Mouse (Mus musculus) kidney, embryonic 16.5 days (tissue): ENCODE measurements at regions not wholly inside any gene's neighbourhood (a gene's known extent, or its start where the extent isn't known, plus 50 kb on each side); places are given as distances from the start of the nearest gene placed in this dataset.
"Not testable (repeated sequence)": the region's sequence is repeated elsewhere in the genome, so short reads cannot be mapped to it uniquely, and the experiment has no call there.

ENCODE experiments used
- ATAC-seq: fragments of 200-750 bp; cut with Nextera tagmentation; 2 replicates; pipeline ENCODE4 v1.8.0; 2017; ENCODE audit warnings: moderate TSS enrichment; ENCODE audit not compliant: low FRiP score, low TSS enrichment
- H3K27ac ChIP-seq: fragments of 300-500 bp; sonication (generic); 2 replicates; pipeline ENCODE4 v1.5.1; 2014; ENCODE audit warnings: low read length
- H3K27me3 ChIP-seq: fragments of 300-500 bp; sonication (generic); 2 replicates; pipeline ENCODE4 v1.6.1; 2014; ENCODE audit warnings: low read length, control low read depth, mixed read lengths; ENCODE audit not compliant: insufficient read depth
- H3K36me3 ChIP-seq: fragments of 300-500 bp; sonication (generic); 2 replicates; pipeline ENCODE4 v1.6.1; 2014; ENCODE audit warnings: low read length, control low read depth, mixed read lengths; ENCODE audit not compliant: insufficient read depth
- H3K4me1 ChIP-seq: fragments of 300-500 bp; sonication (generic); 2 replicates; pipeline ENCODE4 v1.6.1; 2014; ENCODE audit warnings: low read length, control low read depth, mixed read lengths; ENCODE audit not compliant: insufficient read depth
- H3K4me2 ChIP-seq: fragments of 300-500 bp; sonication (generic); replicated peaks from 2 replicates; pipeline ENCODE4 v1.6.1; 2014; ENCODE audit warnings: low read depth, low read length
- H3K4me3 ChIP-seq: fragments of 300-500 bp; sonication (generic); 2 replicates; pipeline ENCODE4 v1.5.1; 2014; ENCODE audit warnings: mild to moderate bottlenecking, low read length
- H3K9ac ChIP-seq: fragments of 300-500 bp; sonication (generic); replicated peaks from 2 replicates; pipeline ENCODE4 v1.6.1; 2014; ENCODE audit warnings: low read length
- H3K9me3 ChIP-seq: fragments of 300-500 bp; sonication (generic); 2 replicates; pipeline ENCODE4 v1.6.1; 2016; ENCODE audit warnings: low read length, control low read depth
- WGBS: fragments of 180-500 bp; shearing (Covaris S2); extraction: QIAGEN DNeasy Blood & Tissue Kit; methylation state at CpG from one replicate; pipeline ENCODE4 v1.1.7; 2014; 5-methylcytosine and 5-hydroxymethylcytosine counted together

DNA sequence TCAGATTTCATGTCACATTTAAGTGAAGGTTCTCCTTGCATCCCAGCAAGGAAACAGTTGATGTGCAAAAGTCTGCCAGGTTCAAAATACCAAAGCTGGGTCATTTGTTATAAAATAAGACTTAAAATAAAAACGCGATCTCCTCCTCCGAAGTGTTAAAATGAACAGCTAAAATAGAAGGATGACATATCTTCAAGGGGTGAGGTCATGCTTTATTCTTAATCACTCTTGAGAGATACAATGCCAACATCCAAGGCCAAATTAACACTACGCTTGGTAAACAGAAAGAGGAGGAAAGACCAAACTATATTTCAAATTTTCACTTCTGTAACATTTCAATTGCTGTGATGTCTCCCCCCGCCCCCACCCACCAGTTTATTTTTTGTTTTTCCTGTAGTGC, 105.2 kb downstream of the Sox4 start:
- H3K36me3 ChIP-seq: no peaks in the 10 kb centered on the region
- H3K27me3 ChIP-seq: no peaks in the 10 kb centered on the region
- WGBS: 86% methylated on average over 5 of the region's 5 CpGs
- no peak overlapping the region for H3K4me2 ChIP-seq
- no peak overlapping the region for H3K4me3 ChIP-seq
- ATAC-seq: no peak
- H3K9ac ChIP-seq: no peak overlapping the region
- H3K27ac ChIP-seq: no peak overlapping the region
- H3K4me1 ChIP-seq: peaks cover 16% of the 10 kb centered on the region
- H3K9me3 ChIP-seq: peaks cover 9% of the 10 kb centered on the region; the same call in 1 of the 2 replicates

- 88% methylated on average over 3 of the region's 3 CpGs for WGBS
- Histone ChIP-seq H3K36me3 (no peaks in the 10 kb centered on the region), H3K27me3 (no peaks in the 10 kb centered on the region), H3K4me3 (no peak overlapping the region), H3K9me3 (0 out of 2 replicates have a peak, but pooled peaks cover 3% of the 10 kb centered on the region), H3K4me2 (no peak overlapping the region), H3K9ac (no peak overlapping the region), H3K4me1 (peaks cover 20% of the 10 kb centered on the region), H3K27ac (no peak overlapping the region)
- ATAC-seq: no peak
Measured at GRCm38 (mm10) chr13:28847478-28847877, 106.0 kb downstream of the Sox4 start.

GRCm38 (mm10) chr13:28844495-28844894, 109.0 kb downstream of the Sox4 start:
- H3K4me1 ChIP-seq: peaks cover 22% of the 10 kb centered on the region
- no peak for ATAC-seq
- H3K36me3 ChIP-seq: no peaks in the 10 kb centered on the region
- 85% methylated on average over 3 of the region's 3 CpGs for WGBS
- no peak overlapping the region for H3K9ac ChIP-seq
- H3K27me3 ChIP-seq: no peaks in the 10 kb centered on the region
- H3K4me3 ChIP-seq: no peak overlapping the region
- no peak overlapping the region for H3K27ac ChIP-seq
- H3K9me3 ChIP-seq: no peaks in the 10 kb centered on the region
- no peak overlapping the region for H3K4me2 ChIP-seq

GRCm38 (mm10) chr13:28842811-28843210, 110.7 kb downstream of the Sox4 start:
- no peak overlapping the region for H3K27ac ChIP-seq
- peaks cover 33% of the 10 kb centered on the region for H3K4me1 ChIP-seq
- H3K4me3 ChIP-seq: no peak overlapping the region
- no peak for ATAC-seq
- no peak overlapping the region for H3K4me2 ChIP-seq
- no peak overlapping the region for H3K9ac ChIP-seq
- 63% methylated on average over 3 of the region's 3 CpGs for WGBS
- no peaks in the 10 kb centered on the region for H3K27me3 ChIP-seq
- no peaks in the 10 kb centered on the region for H3K9me3 ChIP-seq
- H3K36me3 ChIP-seq: no peaks in the 10 kb centered on the region

GRCm38 (mm10) chr13:28840142-28840541, 113.4 kb downstream of the Sox4 start:
- H3K9ac ChIP-seq: no peak overlapping the region
- peaks cover 23% of the 10 kb centered on the region for H3K4me1 ChIP-seq
- H3K27ac ChIP-seq: no peak overlapping the region
- H3K27me3 ChIP-seq: no peaks in the 10 kb centered on the region
- no peak for ATAC-seq
- no peaks in the 10 kb centered on the region for H3K9me3 ChIP-seq
- WGBS: 73% methylated on average over 5 of the region's 5 CpGs
- no peak overlapping the region for H3K4me3 ChIP-seq
- no peaks in the 10 kb centered on the region for H3K36me3 ChIP-seq
- no peak overlapping the region for H3K4me2 ChIP-seq

- no peak overlapping the region for H3K4me3 ChIP-seq
- H3K36me3 ChIP-seq: no peaks in the 10 kb centered on the region
- H3K4me1 ChIP-seq: peaks cover 23% of the 10 kb centered on the region
- no peaks in the 10 kb centered on the region for H3K9me3 ChIP-seq
- WGBS: 16% methylated on average over 6 of the region's 6 CpGs
- H3K4me2 ChIP-seq: 0 out of 2 replicates have a peak overlapping the region, but pooled peaks have one; percentile 8
- ATAC-seq: no peak
- no peak overlapping the region for H3K9ac ChIP-seq
- no peaks in the 10 kb centered on the region for H3K27me3 ChIP-seq
- no peak overlapping the region for H3K27ac ChIP-seq
Measured at GRCm38 (mm10) chr13:28839084-28839483, 114.4 kb downstream of the Sox4 start.

GRCm38 (mm10) chr13:28838216-28838615, 115.3 kb downstream of the Sox4 start:
- Histone ChIP-seq H3K27me3 (no peaks in the 10 kb centered on the region), H3K4me1 (peaks cover 23% of the 10 kb centered on the region; the same call in 1 of the 2 replicates), H3K9me3 (no peaks in the 10 kb centered on the region), H3K4me2 (no peak overlapping the region), H3K36me3 (no peaks in the 10 kb centered on the region), H3K9ac (no peak overlapping the region), H3K4me3 (no peak overlapping the region), H3K27ac (no peak overlapping the region)
- 73% methylated on average over 3 of the region's 3 CpGs for WGBS
- no peak for ATAC-seq

- ATAC-seq: not testable (repeated sequence)
Measured at GRCm38 (mm10) chr13:28837196-28837595, 116.3 kb downstream of the Sox4 start.

DNA sequence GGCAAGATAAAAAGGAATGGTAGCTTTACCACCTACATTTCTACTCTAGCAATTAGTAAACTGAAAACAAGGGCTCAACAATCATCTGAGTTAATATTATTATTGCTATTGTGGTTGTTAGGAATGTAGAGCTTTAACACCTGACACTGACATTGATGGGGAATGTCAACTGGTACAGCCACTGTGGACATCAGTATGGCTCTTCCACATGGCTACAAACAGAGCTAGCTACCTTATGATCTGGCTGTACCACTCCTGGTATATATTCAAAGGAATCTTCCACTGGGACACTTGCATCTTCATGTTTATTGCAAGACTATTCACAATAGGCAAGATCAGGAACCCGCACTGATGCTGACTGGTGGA, 119.8 kb downstream of the Sox4 start:
- H3K9ac ChIP-seq: no peak overlapping the region
- no peak overlapping the region for H3K27ac ChIP-seq
- H3K36me3 ChIP-seq: no peaks in the 10 kb centered on the region
- no peak for ATAC-seq
- H3K4me3 ChIP-seq: no peak overlapping the region
- H3K4me2 ChIP-seq: no peak overlapping the region
- H3K27me3 ChIP-seq: no peaks in the 10 kb centered on the region
- 0 out of 2 replicates have a peak, but pooled peaks cover 19% of the 10 kb centered on the region for H3K4me1 ChIP-seq
- WGBS: 98% methylated on average over 1 of the region's 1 CpGs
- H3K9me3 ChIP-seq: no peaks in the 10 kb centered on the region

More at GRCm38 (mm10) chr13:28837196-28837595, 116.3 kb downstream of the Sox4 start:
- H3K4me2 ChIP-seq, H3K9me3 ChIP-seq, H3K9ac ChIP-seq, H3K4me3 ChIP-seq, H3K27ac ChIP-seq, H3K36me3 ChIP-seq, H3K27me3 ChIP-seq: not testable (repeated sequence)
- 98% methylated on average over 3 of the region's 3 CpGs for WGBS
- peaks cover 20% of the 10 kb centered on the region; the same call in 1 of the 2 replicates for H3K4me1 ChIP-seq

DNA sequence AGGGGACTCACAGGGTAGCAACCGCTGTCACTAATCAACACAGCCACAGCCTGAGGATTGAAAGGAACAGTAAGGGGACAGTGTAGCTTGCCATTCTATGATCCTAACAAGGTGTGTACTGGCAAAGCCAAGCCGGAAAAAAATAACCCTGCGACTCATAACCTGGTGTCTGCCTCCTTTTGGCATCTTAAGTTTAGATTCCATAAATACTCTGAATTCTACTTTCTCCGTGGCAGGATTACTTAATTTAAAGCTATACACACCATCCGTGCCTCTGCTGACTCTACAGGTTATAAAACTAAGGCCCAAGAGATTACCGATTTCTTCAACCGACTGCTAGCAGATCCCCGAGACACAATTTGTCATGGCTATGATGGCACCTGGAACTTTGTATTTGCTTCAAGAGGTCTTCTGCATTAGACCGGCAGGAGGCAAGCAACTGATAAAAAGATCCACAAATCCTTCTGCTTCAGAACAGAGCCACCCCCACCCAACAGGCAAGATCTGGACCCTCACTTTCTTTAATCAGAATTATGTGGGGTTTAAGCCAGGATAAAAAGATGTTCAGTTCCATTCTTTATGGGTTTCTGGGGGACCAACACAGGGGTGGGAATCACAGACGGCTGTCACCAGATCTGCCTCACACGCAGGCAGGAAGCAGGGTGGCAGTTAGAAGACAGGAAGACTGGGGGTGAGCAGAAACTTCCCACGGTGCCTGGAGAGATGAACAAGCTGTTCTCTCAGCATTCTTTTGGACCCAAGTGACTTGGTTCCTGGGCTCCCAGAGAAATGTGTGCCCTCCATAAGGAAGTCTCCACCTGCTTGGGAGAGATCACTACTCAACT, 120.4 kb downstream of the Sox4 start:
- no peak overlapping the region for H3K9ac ChIP-seq
- WGBS: 50% methylated on average over 12 of the region's 12 CpGs
- no peaks in the 10 kb centered on the region for H3K9me3 ChIP-seq
- no peaks in the 10 kb centered on the region for H3K36me3 ChIP-seq
- ATAC-seq: no peak
- H3K27ac ChIP-seq: no peak overlapping the region
- H3K4me3 ChIP-seq: no peak overlapping the region
- no peaks in the 10 kb centered on the region for H3K27me3 ChIP-seq
- H3K4me1 ChIP-seq: 0 out of 2 replicates have a peak, but pooled peaks cover 13% of the 10 kb centered on the region
- no peak overlapping the region for H3K4me2 ChIP-seq
